Mouse (Mus musculus) CH12.LX (cell line): ENCODE measurements at regions not wholly inside any gene's neighbourhood (a gene's known extent, or its start where the extent isn't known, plus 50 kb on each side); places are given as distances from the start of the nearest gene placed in this dataset.

Source experiments
- DNase-seq: peaks from one replicate; pipeline ENCODE4 v3.0.0-alpha.2; 2013; ENCODE audit errors: extremely low read depth
- H3K27ac ChIP-seq: 2 replicates; pipeline ENCODE4 v1.5.1; 2012; ENCODE audit warnings: low read depth, mild to moderate bottlenecking, control low read depth, moderate library complexity; ENCODE audit not compliant: insufficient read depth
- H3K27me3 ChIP-seq: replicated peaks from 2 replicates; pipeline ENCODE3; 2012; ENCODE audit warnings: inconsistent platforms
- H3K36me3 ChIP-seq, 2 experiments: replicated peaks in 1 of 2; 2 replicates each; pipeline versions ENCODE3 to v1.6.1; 2012; ENCODE audit warnings: inconsistent platforms in 1 of 2, low read length in 1 of 2, mild to moderate bottlenecking in 1 of 2, mixed read lengths in 1 of 2, moderate library complexity in 1 of 2; ENCODE audit not compliant: control insufficient read depth in 1 of 2, insufficient read depth in 1 of 2
- H3K4me1 ChIP-seq, 2 experiments: 2 replicates each; pipeline ENCODE4 v1.6.1; 2012; ENCODE audit warnings: inconsistent platforms in 1 of 2, moderate library complexity in 1 of 2; ENCODE audit not compliant: insufficient read depth in 2 of 2, control insufficient read depth in 1 of 2
- H3K4me2 ChIP-seq: 2 replicates; pipeline ENCODE4 v1.6.1; 2012; ENCODE audit warnings: low read depth, mild to moderate bottlenecking, control low read depth; ENCODE audit not compliant: poor library complexity, insufficient read depth, severe bottlenecking
- H3K4me3 ChIP-seq, 3 experiments: fragments of 150-350 bp in 1 of 3; sonication (generic) in 1 of 3; replicated peaks in 1 of 3; 2 replicates each; pipeline versions ENCODE3 to v1.5.1; 2011 to 2012; ENCODE audit warnings: low read depth in 2 of 3, low read length in 2 of 3, mild to moderate bottlenecking in 2 of 3, moderate library complexity in 2 of 3, control low read depth in 1 of 3, improper control_type of control experiment in 1 of 3, inconsistent platforms in 1 of 3, mixed read lengths in 1 of 3; ENCODE audit not compliant: poor library complexity in 1 of 3
- H3K79me2 ChIP-seq: replicated peaks from 2 replicates; pipeline ENCODE4 v1.6.1; 2012; ENCODE audit warnings: mild to moderate bottlenecking, moderate library complexity; ENCODE audit not compliant: control insufficient read depth, poor library complexity, insufficient read depth, severe bottlenecking; ENCODE audit errors: extremely low read depth
- H3K9ac ChIP-seq: 2 replicates; pipeline ENCODE4 v1.6.1; 2012; ENCODE audit warnings: low read depth, mild to moderate bottlenecking, control low read depth, moderate library complexity; ENCODE audit not compliant: insufficient read depth
- H3K9me3 ChIP-seq: replicated peaks from 2 replicates; pipeline ENCODE3; 2012; ENCODE audit warnings: low read length, inconsistent platforms, mixed read lengths
- CHD1 ChIP-seq: IDR thresholded peaks from 2 replicates; pipeline ENCODE4 v1.6.1; 2012; ENCODE audit warnings: low read depth, low read length, improper control_type of control experiment, inconsistent platforms
- CHD2 ChIP-seq: IDR thresholded peaks from 2 replicates; pipeline ENCODE4 v1.6.1; 2011; ENCODE audit warnings: low read length, improper control_type of control experiment
- GABPA ChIP-seq: IDR thresholded peaks from 2 replicates; pipeline ENCODE4 v1.6.1; 2012; ENCODE audit warnings: low read depth, low read length, improper control_type of control experiment, inconsistent platforms; ENCODE audit not compliant: insufficient replicate concordance
- HCFC1 ChIP-seq: IDR thresholded peaks from 2 replicates; pipeline ENCODE4 v1.6.1; 2012; ENCODE audit warnings: low read depth, mild to moderate bottlenecking, inconsistent platforms, low read length, improper control_type of control experiment
- IRF4 ChIP-seq: IDR thresholded peaks from 2 replicates; pipeline ENCODE4 v1.6.1; 2014; ENCODE audit warnings: low read depth, mild to moderate bottlenecking, inconsistent platforms, low read length, improper control_type of control experiment
- JUN ChIP-seq: IDR thresholded peaks from 2 replicates; pipeline ENCODE4 v1.6.1; 2011; ENCODE audit warnings: low read depth, mild to moderate bottlenecking, low read length, improper control_type of control experiment, moderate library complexity; ENCODE audit not compliant: insufficient read depth
- KAT2A ChIP-seq: IDR thresholded peaks from 2 replicates; pipeline ENCODE4 v1.6.1; 2012; ENCODE audit warnings: low read length, improper control_type of control experiment, inconsistent platforms; ENCODE audit not compliant: insufficient replicate concordance
- MAFK ChIP-seq: IDR thresholded peaks from 2 replicates; pipeline ENCODE4 v1.6.1; 2011; ENCODE audit warnings: low read length, improper control_type of control experiment; ENCODE audit not compliant: insufficient replicate concordance
- MAZ ChIP-seq: IDR thresholded peaks from 2 replicates; pipeline ENCODE4 v1.6.1; 2012; ENCODE audit warnings: low read depth, mild to moderate bottlenecking, inconsistent platforms, low read length, improper control_type of control experiment, moderate library complexity
- MEF2A ChIP-seq: IDR thresholded peaks from 2 replicates; pipeline ENCODE4 v1.6.1; 2014; ENCODE audit warnings: low read depth, mild to moderate bottlenecking, inconsistent platforms, low read length, improper control_type of control experiment, borderline replicate concordance
- MYC ChIP-seq: IDR thresholded peaks from 2 replicates; pipeline ENCODE4 v1.6.1; 2011; ENCODE audit warnings: low read depth, mild to moderate bottlenecking, improper control_type of control experiment, low read length
- NRF1 ChIP-seq: IDR thresholded peaks from 2 replicates; pipeline ENCODE4 v1.6.1; 2014; ENCODE audit warnings: low read depth, mild to moderate bottlenecking, inconsistent platforms, low read length, improper control_type of control experiment, moderate library complexity
- PAX5 ChIP-seq: IDR thresholded peaks from 2 replicates; pipeline ENCODE4 v1.6.1; 2012; ENCODE audit warnings: low read length, inconsistent platforms, mixed read lengths
- POLR2A ChIP-seq: IDR thresholded peaks from 2 replicates; pipeline ENCODE4 v1.6.1; 2011; ENCODE audit warnings: low read depth, mild to moderate bottlenecking, improper control_type of control experiment, low read length
- RAD21 ChIP-seq: IDR thresholded peaks from 2 replicates; pipeline ENCODE4 v1.6.1; 2011; ENCODE audit warnings: low read depth, mild to moderate bottlenecking, low read length, improper control_type of control experiment, moderate library complexity
- RCOR1 ChIP-seq: conservative IDR thresholded peaks from 2 replicates; pipeline ENCODE4 v1.6.1; 2012; ENCODE audit warnings: low read depth, mild to moderate bottlenecking, inconsistent platforms, low read length, improper control_type of control experiment
- TCF12 ChIP-seq: IDR thresholded peaks from 2 replicates; pipeline ENCODE4 v1.6.1; 2014; ENCODE audit warnings: low read depth, mild to moderate bottlenecking, inconsistent platforms, low read length, improper control_type of control experiment
- UBTF ChIP-seq: IDR thresholded peaks from 2 replicates; pipeline ENCODE4 v1.6.1; 2012; ENCODE audit warnings: low read depth, mild to moderate bottlenecking, inconsistent platforms, low read length, improper control_type of control experiment, moderate library complexity
- USF1 ChIP-seq: IDR thresholded peaks from 2 replicates; pipeline ENCODE4 v1.6.1; 2014; ENCODE audit warnings: low read depth, mild to moderate bottlenecking, inconsistent platforms, low read length, improper control_type of control experiment
- USF2 ChIP-seq: conservative IDR thresholded peaks from 2 replicates; pipeline ENCODE4 v1.6.1; 2011; ENCODE audit warnings: low read depth, low read length, improper control_type of control experiment
- ZC3H11A ChIP-seq: IDR thresholded peaks from 2 replicates; pipeline ENCODE4 v1.6.1; 2012; ENCODE audit warnings: low read depth, mild to moderate bottlenecking, inconsistent platforms, low read length, improper control_type of control experiment
- dilution Hi-C: fragments of 300-500 bp; cut with MboI; formaldehyde crosslinking; loops from 2 replicates; pipeline ENCODE4 v1.14.3; 2020; ENCODE audit warnings: low sequenced_read_pairs; ENCODE audit not compliant: extremely low pct_unique_long_range_greater_than_20kb, extremely low pct_ligation_motif_present
- in situ Hi-C: fragments of 300-500 bp; cut with MboI; formaldehyde crosslinking; loops from 3 replicates; pipeline ENCODE4 v1.14.3; 2019; ENCODE audit warnings: low sequenced_read_pairs, low pct_ligation_motif_present, low pct_unique_long_range_greater_than_20kb, mixed read lengths

DNA sequence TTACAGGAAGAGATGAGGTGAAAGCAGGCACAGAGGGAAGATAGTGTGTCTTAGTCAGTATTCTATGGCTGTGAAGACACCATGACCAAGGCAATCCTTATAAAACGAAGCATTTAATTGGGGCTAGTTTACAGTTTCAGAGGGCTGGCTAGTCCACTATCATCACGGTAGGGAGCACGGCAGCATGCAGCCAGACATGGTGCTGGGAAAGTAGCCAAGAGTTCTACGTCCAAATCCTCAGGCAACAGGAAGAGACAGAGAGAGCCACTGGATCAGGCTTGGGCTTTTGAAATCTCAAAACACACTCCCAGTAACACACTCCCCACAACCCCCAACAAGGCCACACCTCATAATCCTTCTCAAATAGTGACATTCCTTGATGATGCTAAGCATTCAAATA is 113.4 kb upstream of the Htr2a start:
- no peak overlapping the region for H3K4me2 ChIP-seq
- no peak overlapping the region for H3K4me3 ChIP-seq
- H3K36me3 ChIP-seq, result no peaks in the 10 kb centered on the region
- no peak overlapping the region for H3K27ac ChIP-seq
- TF ChIP-seq RAD21, result no peak
- no peak for TF ChIP-seq IRF4
- TF ChIP-seq MEF2A, result no peak
- no peak for TF ChIP-seq CHD2
- TF ChIP-seq MAFK, result no peak
- TF ChIP-seq KAT2A, result no peak
- TF ChIP-seq UBTF, result no peak
- no peak for TF ChIP-seq USF1
- no peak for TF ChIP-seq NRF1
- no peak for TF ChIP-seq USF2
- TF ChIP-seq POLR2A, result no peak
- TF ChIP-seq ZC3H11A, result no peak
- TF ChIP-seq MYC, result no peak
- TF ChIP-seq GABPA, result no peak
- no peak for TF ChIP-seq PAX5
- no peaks in the 10 kb centered on the region for H3K79me2 ChIP-seq
- H3K27me3 ChIP-seq, result no peaks in the 10 kb centered on the region
- in situ Hi-C loops (no loop called here), dilution Hi-C loops (no loop called here)
- H3K9me3 ChIP-seq, result no peaks in the 10 kb centered on the region
- no peak for DNase-seq
- H3K4me1 ChIP-seq, result no peaks in the 10 kb centered on the region
- H3K9ac ChIP-seq, result no peak overlapping the region

GRCm38 (mm10) chr14:74529368-74529951 is 111.2 kb upstream of the Htr2a start:
- Histone ChIP-seq H3K4me2 (no peak overlapping the region), H3K27me3 (no peaks in the 10 kb centered on the region), H3K79me2 (no peaks in the 10 kb centered on the region), H3K4me3 (no peak overlapping the region), H3K4me1 (no peaks in the 10 kb centered on the region), H3K9ac (no peak overlapping the region), H3K27ac (no peak overlapping the region), H3K9me3 (no peaks in the 10 kb centered on the region), H3K36me3 (no peaks in the 10 kb centered on the region)
- TF ChIP-seq TCF12, result no peak
- no peak for TF ChIP-seq MAZ
- no peak for TF ChIP-seq USF2
- no peak for TF ChIP-seq HCFC1
- TF ChIP-seq CHD1, result no peak
- no peak for TF ChIP-seq RCOR1
- TF ChIP-seq JUN, result no peak
- no peak for TF ChIP-seq ZC3H11A
- DNase-seq, result no peak
- in situ Hi-C loops (no loop called here), dilution Hi-C loops (no loop called here)
